Mouse (Mus musculus): ENCODE results near the gene Pon2. TPM values are rescaled to one million over a fixed set of nuclear protein-coding genes. Genes with fewer than 3 reads are reported as not detected.
A peak's percentile ranks its signal among the peaks of the same experiment; 100 is the strongest.

Gene Pon2
- polyA plus RNA-seq, 1 experiment from 2014 or later, result 58.2 TPM

- Histone ChIP-seq H3K4me2 (no peak overlapping the region), H3K4me3 (no peak overlapping the region), H3K27me3 (no peaks in the 10 kb centered on the region), H3K4me1 (peaks cover 9% of the 10 kb centered on the region; the same call in 1 of the 2 replicates), H3K36me3 (no peaks in the 10 kb centered on the region), H3K27ac (no peak overlapping the region), H3K9ac (no peak overlapping the region), H3K9me3 (no peaks in the 10 kb centered on the region)
- WGBS, result 75% methylated on average over 2 of the region's 2 CpGs
- ATAC-seq (ENCODE audit: insufficient number of reproducible peaks, low FRiP score, low TSS enrichment, low read depth), result no peak
These were observed 10.9 kb downstream of the Pon2 start for GRCm38 (mm10) chr6:5287392-5287791.

GRCm38 (mm10) chr6:5282418-5282817 is 15.8 kb downstream of the Pon2 start:
- WGBS, result 83% methylated on average over 7 of the region's 7 CpGs
- no peak for ATAC-seq (ENCODE audit: insufficient number of reproducible peaks, low FRiP score, low TSS enrichment, low read depth)
- H3K27me3 ChIP-seq, result no peaks in the 10 kb centered on the region

GRCm38 (mm10) chr6:5280576-5281305 is 17.5 kb downstream of the Pon2 start:
- H3K9ac ChIP-seq, result no peak overlapping the region
- 42% methylated on average over 6 of the region's 6 CpGs for WGBS
- H3K27me3 ChIP-seq, result no peaks in the 10 kb centered on the region
- 0 out of 2 replicates have a peak, but pooled peaks cover 2% of the 10 kb centered on the region for H3K36me3 ChIP-seq
- ATAC-seq (ENCODE audit: insufficient number of reproducible peaks, low FRiP score, low TSS enrichment, low read depth), result no peak
- no peak overlapping the region for H3K4me2 ChIP-seq
- no peaks in the 10 kb centered on the region for H3K4me1 ChIP-seq
- no peak overlapping the region for H3K27ac ChIP-seq
- no peak overlapping the region for H3K4me3 ChIP-seq
- no peaks in the 10 kb centered on the region for H3K9me3 ChIP-seq

More at GRCm38 (mm10) chr6:5282418-5282817, 15.8 kb downstream of the Pon2 start:
- Histone ChIP-seq H3K9me3 (no peaks in the 10 kb centered on the region), H3K4me2 (no peak overlapping the region), H3K9ac (no peak overlapping the region), H3K4me3 (no peak overlapping the region), H3K27ac (no peak overlapping the region), H3K4me1 (no peaks in the 10 kb centered on the region), H3K36me3 (no peaks in the 10 kb centered on the region)

- 69% methylated on average over 5 of the region's 5 CpGs for WGBS
- Histone ChIP-seq H3K9ac (no peak overlapping the region), H3K27ac (no peak overlapping the region), H3K4me3 (no peak overlapping the region), H3K4me1 (no peaks in the 10 kb centered on the region), H3K9me3 (no peaks in the 10 kb centered on the region), H3K27me3 (no peaks in the 10 kb centered on the region), H3K4me2 (no peak overlapping the region), H3K36me3 (peaks cover 7% of the 10 kb centered on the region; the same call in 1 of the 2 replicates)
- ATAC-seq (ENCODE audit: insufficient number of reproducible peaks, low FRiP score, low TSS enrichment, low read depth), result no peak
These were observed 20.3 kb downstream of the Pon2 start for GRCm38 (mm10) chr6:5277972-5278371.

- H3K4me3 ChIP-seq, result no peak overlapping the region
- 66% methylated on average over 6 of the region's 6 CpGs for whole genome bisulfite sequencing
- ATAC-seq (ENCODE audit: insufficient number of reproducible peaks, low FRiP score, low TSS enrichment, low read depth), result no peak
These were observed 28.6 kb downstream of the Pon2 start for GRCm38 (mm10) chr6:5269641-5270040.

GRCm38 (mm10) chr6:5264793-5265192 is 33.5 kb downstream of the Pon2 start:
- Histone ChIP-seq H3K4me3 (no peak overlapping the region), H3K9ac (no peak overlapping the region), H3K36me3 (peaks cover 6% of the 10 kb centered on the region), H3K4me1 (no peaks in the 10 kb centered on the region), H3K27me3 (no peaks in the 10 kb centered on the region), H3K27ac (no peak overlapping the region), H3K4me2 (no peak overlapping the region), H3K9me3 (no peaks in the 10 kb centered on the region)
- ATAC-seq (ENCODE audit: insufficient number of reproducible peaks, low FRiP score, low TSS enrichment, low read depth), result no peak
- 79% methylated on average over 8 of the region's 8 CpGs for WGBS

More at GRCm38 (mm10) chr6:5269641-5270040, 28.6 kb downstream of the Pon2 start:
- H3K27ac ChIP-seq, result no peak overlapping the region
- H3K36me3 ChIP-seq, result peaks cover 16% of the 10 kb centered on the region
- H3K9me3 ChIP-seq, result no peaks in the 10 kb centered on the region
- H3K4me2 ChIP-seq, result no peak overlapping the region
- H3K9ac ChIP-seq, result no peak overlapping the region
- H3K27me3 ChIP-seq, result no peaks in the 10 kb centered on the region
- H3K4me1 ChIP-seq, result no peaks in the 10 kb centered on the region

GRCm38 (mm10) chr6:5263250-5263999 is 34.8 kb downstream of the Pon2 start:
- H3K9ac ChIP-seq, result no peak overlapping the region
- ATAC-seq (ENCODE audit: insufficient number of reproducible peaks, low FRiP score, low TSS enrichment, low read depth), result no peak
- H3K4me1 ChIP-seq, result no peaks in the 10 kb centered on the region
- WGBS, result 70% methylated on average over 8 of the region's 8 CpGs
- H3K36me3 ChIP-seq, result peaks cover 6% of the 10 kb centered on the region
- no peaks in the 10 kb centered on the region for H3K9me3 ChIP-seq
- no peak overlapping the region for H3K4me2 ChIP-seq
- H3K27ac ChIP-seq, result no peak overlapping the region
- H3K4me3 ChIP-seq, result no peak overlapping the region
- no peaks in the 10 kb centered on the region for H3K27me3 ChIP-seq

GRCm38 (mm10) chr6:5262322-5263249 is 35.7 kb downstream of the Pon2 start:
- Histone ChIP-seq H3K27ac (no peak overlapping the region), H3K9ac (no peak overlapping the region), H3K9me3 (no peaks in the 10 kb centered on the region), H3K4me3 (no peak overlapping the region), H3K4me2 (no peak overlapping the region), H3K36me3 (peaks cover 3% of the 10 kb centered on the region; the same call in 1 of the 2 replicates), H3K27me3 (no peaks in the 10 kb centered on the region), H3K4me1 (no peaks in the 10 kb centered on the region)
- 78% methylated on average over 9 of the region's 10 CpGs for WGBS
- no peak for ATAC-seq (ENCODE audit: insufficient number of reproducible peaks, low FRiP score, low TSS enrichment, low read depth)

- 0 out of 2 replicates have a peak within 1 kb of the TSS, but pooled peaks have one; percentile 6 for H3K27ac ChIP-seq
- peak within 1 kb of the TSS; percentile 56 for H3K4me2 ChIP-seq
- 7% methylated on average over 16 of the region's 16 CpGs for WGBS
- H3K36me3 ChIP-seq, result no peaks in the 10 kb centered on the region
- peaks cover 9% of the 10 kb centered on the region for H3K4me1 ChIP-seq
- 0 out of 2 replicates have a peak within 1 kb of the TSS, but pooled peaks have one; percentile 21 for H3K9ac ChIP-seq
- no peaks in the 10 kb centered on the region for H3K9me3 ChIP-seq
- no peaks in the 10 kb centered on the region for H3K27me3 ChIP-seq
- no peak for ATAC-seq (ENCODE audit: insufficient number of reproducible peaks, low FRiP score, low TSS enrichment, low read depth)
- peak within 1 kb of the TSS; percentile 42 for H3K4me3 ChIP-seq
These were observed 42.4 kb downstream of the Pon2 start, which contains the start of gene Pon3 for GRCm38 (mm10) chr6:5255722-5256451. Gene Pon3 (minus strand): TSS chr6:5256286.

- H3K27me3 ChIP-seq, result no peaks in the 10 kb centered on the region
- WGBS, result 54% methylated on average over 6 of the region's 6 CpGs
- no peaks in the 10 kb centered on the region for H3K36me3 ChIP-seq
- H3K4me3 ChIP-seq, result peak overlapping the region; percentile 42
- H3K27ac ChIP-seq, result no peak overlapping the region
- no peaks in the 10 kb centered on the region for H3K9me3 ChIP-seq
- peaks cover 9% of the 10 kb centered on the region for H3K4me1 ChIP-seq
- ATAC-seq (ENCODE audit: insufficient number of reproducible peaks, low FRiP score, low TSS enrichment, low read depth), result no peak
- H3K4me2 ChIP-seq, result peak overlapping the region; percentile 56
- H3K9ac ChIP-seq, result 0 out of 2 replicates have a peak overlapping the region, but pooled peaks have one; percentile 21
These were observed 43.0 kb downstream of the Pon2 start for GRCm38 (mm10) chr6:5255291-5255690.

- no peaks in the 10 kb centered on the region for H3K27me3 ChIP-seq
- no peaks in the 10 kb centered on the region for H3K36me3 ChIP-seq
- no peak for ATAC-seq (ENCODE audit: insufficient number of reproducible peaks, low FRiP score, low TSS enrichment, low read depth)
- no peak overlapping the region for H3K4me2 ChIP-seq
- H3K4me3 ChIP-seq, result no peak overlapping the region
- H3K4me1 ChIP-seq, result peaks cover 9% of the 10 kb centered on the region
- H3K27ac ChIP-seq, result no peak overlapping the region
- 90% methylated on average over 2 of the region's 2 CpGs for WGBS
- H3K9ac ChIP-seq, result no peak overlapping the region
- no peaks in the 10 kb centered on the region for H3K9me3 ChIP-seq
These were observed 43.4 kb downstream of the Pon2 start for GRCm38 (mm10) chr6:5254869-5255268.
